Mouse (Mus musculus): Measurements from ENCODE around the gene Gm11627.

DNA sequence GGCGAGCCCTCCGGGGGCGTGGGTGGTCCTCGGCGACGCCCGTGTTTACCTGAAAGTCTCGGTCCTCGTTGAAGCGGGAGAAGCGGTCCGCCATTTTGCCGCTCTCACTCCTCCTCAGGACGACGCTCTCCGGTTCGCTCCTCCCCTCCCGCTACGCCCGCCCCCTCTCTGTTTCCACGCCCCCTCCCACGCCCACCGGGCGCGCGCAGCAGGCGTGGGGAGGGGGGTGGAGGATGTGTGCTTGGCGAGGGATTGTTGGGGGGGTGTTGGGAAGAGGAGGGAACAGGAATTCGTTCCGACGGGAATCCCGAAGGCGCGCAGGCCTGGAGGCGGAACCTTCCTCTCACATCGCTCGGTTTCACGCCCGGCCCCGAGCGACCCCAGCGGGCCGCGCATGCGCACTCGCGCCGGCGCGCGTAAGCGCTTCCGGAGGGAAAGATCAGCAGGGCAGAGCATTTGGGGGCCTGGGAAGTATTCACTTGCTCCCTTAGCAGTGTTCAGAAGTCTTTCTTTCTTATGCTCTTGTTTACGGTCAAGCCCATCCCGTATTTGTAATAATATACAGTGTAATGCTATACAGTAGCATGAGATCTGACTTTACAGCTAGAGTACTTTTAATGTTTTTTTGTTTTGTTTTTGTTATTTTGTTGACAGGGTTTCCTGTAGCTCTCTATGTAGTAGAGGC is 23.1 kb downstream of the Gm11627 start, which contains the start of gene Gpatch8:
- TF ChIP-seq CTCF (IDR thresholded peaks at IDR 0.05; ENCODE audit: low read depth) (peak; percentile 5), EP300 (optimal IDR thresholded peaks at IDR 0.05) (no peak)

All from stomach, postnatal 0 days (tissue).